Mouse (Mus musculus) right cerebral cortex, adult 2 months (tissue): ENCODE data around the gene G3bp2.

ENCODE experiments used
- DNase-seq, 2 experiments: peaks; one replicate each; pipeline ENCODE4 v3.0.0; 2021 to 2022; ENCODE audit warnings: low spot score in 2 of 2

Gene G3bp2

DNA sequence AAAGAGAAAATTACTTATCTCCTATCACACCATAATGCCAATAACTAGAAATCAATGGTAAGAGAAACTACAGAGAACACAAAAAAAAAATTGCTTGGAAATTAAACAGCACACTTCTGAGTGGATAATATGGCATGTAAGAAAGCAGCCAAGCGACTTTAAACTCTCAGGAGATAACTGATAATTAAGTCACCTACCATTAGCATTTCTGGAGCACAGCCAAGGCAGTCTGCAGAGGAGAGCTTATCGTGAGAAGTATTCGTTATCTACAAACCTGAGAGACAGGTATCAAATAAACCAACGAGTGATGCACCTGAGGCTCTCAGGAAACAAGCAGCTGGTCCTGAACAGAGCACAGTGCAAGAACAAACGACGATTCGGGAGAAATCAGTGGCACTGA is 71.8 kb downstream of the G3bp2 start:
- no peak for DNase-seq

DNA sequence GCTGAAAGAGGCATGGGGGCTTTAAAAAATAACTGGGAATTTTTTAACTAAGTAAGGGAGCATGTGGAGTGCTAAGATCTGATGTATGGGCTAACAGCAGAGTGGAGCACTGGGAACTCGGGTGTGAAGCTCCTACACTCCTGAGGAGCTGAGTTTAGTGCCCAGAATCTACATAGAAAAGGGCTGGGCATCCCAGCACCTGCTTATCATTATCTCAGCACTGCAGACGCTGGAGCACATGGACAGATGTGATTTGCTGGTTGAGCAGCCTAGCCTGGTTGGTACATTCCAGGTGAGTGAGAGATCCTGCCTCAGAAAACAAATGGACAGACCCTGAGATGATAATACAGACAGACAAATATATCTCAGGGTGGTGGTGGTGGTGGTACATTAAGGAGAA is 73.7 kb downstream of the G3bp2 start:
- no peak for DNase-seq

DNA sequence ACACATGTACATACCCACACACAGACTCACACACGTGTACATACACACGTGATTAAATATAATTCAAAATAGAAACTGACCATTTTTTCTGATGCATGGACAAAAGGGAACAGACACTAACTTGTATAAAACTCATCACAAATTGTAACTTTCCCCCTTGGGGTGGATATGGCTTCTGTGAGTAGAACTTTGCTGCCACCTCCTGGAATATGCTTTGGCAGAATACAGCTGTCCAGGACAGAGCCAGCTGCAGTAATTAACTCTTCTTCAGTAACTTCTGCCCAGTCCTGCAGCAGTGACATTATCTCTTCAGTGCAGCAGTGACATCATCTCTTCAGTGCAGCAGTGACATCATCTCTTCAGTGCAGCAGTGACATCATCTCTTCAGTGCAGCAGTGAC is 80.5 kb downstream of the G3bp2 start:
- DNase-seq = peak in 1 of 2 experiments; percentile 27
